ENCODE assay signal across 10 mouse cellular contexts in genomic region chr11:120029431-120030144, GRCm38 (mm10). TPM values are rescaled to one million over a fixed set of nuclear protein-coding genes. Genes with fewer than 3 reads are reported as not detected.
DNase-seq lines count a peak whose midpoint lies in the region; ATAC-seq and TF ChIP-seq lines count a peak whose summit lies in the region.
"Had no signal": no experiment of that assay in that cellular context is flagged by ENCODE, and none has a peak within 500 bp of the region (broad histone marks: within the 10 kb centered on the region; RNA-seq: fewer than 3 reads in every experiment).

No protein-coding gene starts in this region.

- WGBS in heart, embryonic 10.5 days = 53% methylated on average over 9 of the region's 9 CpGs
- 51% methylated on average over 9 of the region's 9 CpGs for WGBS in heart, embryonic 12.5 days
- WGBS in midbrain, embryonic 12.5 days = 43% methylated on average over 9 of the region's 9 CpGs
- 42% methylated on average over 9 of the region's 9 CpGs for WGBS in midbrain, postnatal 0 days
- WGBS in kidney, embryonic 16.5 days = 49% methylated on average over 9 of the region's 9 CpGs

- no peak overlapping the region for H3K4me3 ChIP-seq in heart, embryonic 10.5 days
- no peak overlapping the region for H3K4me3 ChIP-seq in heart, embryonic 12.5 days
- no peak overlapping the region for H3K4me3 ChIP-seq in midbrain, embryonic 12.5 days
- no peak overlapping the region for H3K4me3 ChIP-seq in midbrain, postnatal 0 days (ENCODE audit: low read depth, low read length)
- no peak overlapping the region for H3K4me3 ChIP-seq in kidney, embryonic 16.5 days (ENCODE audit: low read length)
- H3K4me3 ChIP-seq: heart, embryonic 15.5 days; liver, embryonic 13.5 days had no signal

- no peak for TF ChIP-seq CTCF in midbrain, postnatal 0 days (IDR thresholded peaks at IDR 0.05)

- 0 out of 2 replicates have a peak, but pooled peaks cover 10% of the 10 kb centered on the region for H3K27me3 ChIP-seq in heart, embryonic 10.5 days (ENCODE audit: insufficient read depth, poor library complexity, severe bottlenecking)
- peaks cover 5% of the 10 kb centered on the region; the same call in 1 of the 2 replicates for H3K27me3 ChIP-seq in heart, embryonic 12.5 days (replicated peaks)
- H3K27me3 ChIP-seq in midbrain, embryonic 12.5 days = no peaks in the 10 kb centered on the region
- no peaks in the 10 kb centered on the region for H3K27me3 ChIP-seq in midbrain, postnatal 0 days (ENCODE audit: insufficient read depth, low read length)
- H3K27me3 ChIP-seq in kidney, embryonic 16.5 days (ENCODE audit: insufficient read depth, low read length) = no peaks in the 10 kb centered on the region
- H3K27me3 ChIP-seq: heart, embryonic 15.5 days; liver, embryonic 13.5 days had no signal

- no peak overlapping the region for H3K9ac ChIP-seq in heart, embryonic 12.5 days
- H3K9ac ChIP-seq in midbrain, embryonic 12.5 days (replicated peaks) = no peak overlapping the region
- no peak overlapping the region for H3K9ac ChIP-seq in midbrain, postnatal 0 days (replicated peaks; ENCODE audit: low read length, poor library complexity, severe bottlenecking)
- no peak overlapping the region for H3K9ac ChIP-seq in kidney, embryonic 16.5 days (replicated peaks; ENCODE audit: low read length)
- H3K9ac ChIP-seq: heart, embryonic 15.5 days; liver, embryonic 13.5 days had no signal

- DNase-seq in heart, embryonic 10.5 days (ENCODE audit: low spot score) = no peak
- DNase-seq in midbrain, postnatal 0 days (ENCODE audit: low spot score) = no peak
- no peak for DNase-seq in frontal cortex, postnatal 36 days (ENCODE audit: low spot score in 2 of 2)
- no peak for DNase-seq in ovary, postnatal 36 days (ENCODE audit: low spot score)
- DNase-seq: liver, embryonic 13.5 days had no signal

- ATAC-seq in heart, embryonic 12.5 days (ENCODE audit: insufficient number of reproducible peaks, low FRiP score) = no peak
- no peak for ATAC-seq in midbrain, embryonic 12.5 days (ENCODE audit: low FRiP score, low read depth)
- no peak for ATAC-seq in midbrain, postnatal 0 days (ENCODE audit: low FRiP score)
- ATAC-seq in kidney, embryonic 16.5 days (ENCODE audit: low FRiP score, low TSS enrichment) = 0 out of 2 replicates have a peak, but pooled peaks have one; percentile 6
- no peak for ATAC-seq in activated CD4-positive, CD25-positive, alpha-beta regulatory T cell, adult 4 months

- H3K36me3 ChIP-seq in heart, embryonic 10.5 days = no peaks in the 10 kb centered on the region
- H3K36me3 ChIP-seq in heart, embryonic 12.5 days = no peaks in the 10 kb centered on the region
- no peaks in the 10 kb centered on the region for H3K36me3 ChIP-seq in midbrain, embryonic 12.5 days
- no peaks in the 10 kb centered on the region for H3K36me3 ChIP-seq in midbrain, postnatal 0 days (ENCODE audit: insufficient read depth, low read length)
- no peaks in the 10 kb centered on the region for H3K36me3 ChIP-seq in kidney, embryonic 16.5 days (ENCODE audit: insufficient read depth, low read length)
- H3K36me3 ChIP-seq: heart, embryonic 15.5 days; liver, embryonic 13.5 days had no signal

- H3K4me2 ChIP-seq in heart, embryonic 12.5 days = no peak overlapping the region
- H3K4me2 ChIP-seq in midbrain, embryonic 12.5 days (replicated peaks) = no peak overlapping the region
- H3K4me2 ChIP-seq in midbrain, postnatal 0 days (ENCODE audit: low read depth, low read length, poor library complexity, severe bottlenecking) = no peak overlapping the region
- no peak overlapping the region for H3K4me2 ChIP-seq in kidney, embryonic 16.5 days (replicated peaks; ENCODE audit: low read depth, low read length)
- H3K4me2 ChIP-seq: heart, embryonic 15.5 days; liver, embryonic 13.5 days had no signal

- H3K9me3 ChIP-seq in heart, embryonic 10.5 days = no peaks in the 10 kb centered on the region
- no peaks in the 10 kb centered on the region for H3K9me3 ChIP-seq in heart, embryonic 12.5 days (replicated peaks)
- no peaks in the 10 kb centered on the region for H3K9me3 ChIP-seq in midbrain, embryonic 12.5 days
- H3K9me3 ChIP-seq in midbrain, postnatal 0 days (ENCODE audit: low read length) = no peaks in the 10 kb centered on the region
- no peaks in the 10 kb centered on the region for H3K9me3 ChIP-seq in kidney, embryonic 16.5 days (ENCODE audit: low read length)
- H3K9me3 ChIP-seq: heart, embryonic 15.5 days; liver, embryonic 13.5 days had no signal

- peak overlapping the region; percentile 3; the same call in 1 of the 2 replicates for H3K27ac ChIP-seq in heart, embryonic 10.5 days
- H3K27ac ChIP-seq in heart, embryonic 12.5 days (ENCODE audit: poor library complexity, severe bottlenecking) = no peak overlapping the region
- 0 out of 2 replicates have a peak overlapping the region, but pooled peaks have one; percentile 20 for H3K27ac ChIP-seq in midbrain, embryonic 12.5 days (replicated peaks)
- H3K27ac ChIP-seq in midbrain, postnatal 0 days (ENCODE audit: low read depth, low read length) = no peak overlapping the region
- H3K27ac ChIP-seq in kidney, embryonic 16.5 days (ENCODE audit: low read length) = no peak overlapping the region
- H3K27ac ChIP-seq: heart, embryonic 15.5 days had no signal

- peaks cover 26% of the 10 kb centered on the region for H3K4me1 ChIP-seq in heart, embryonic 10.5 days
- 0 out of 2 replicates have a peak, but pooled peaks cover 3% of the 10 kb centered on the region for H3K4me1 ChIP-seq in heart, embryonic 12.5 days (replicated peaks)
- H3K4me1 ChIP-seq in midbrain, embryonic 12.5 days = 0 out of 2 replicates have a peak, but pooled peaks cover 5% of the 10 kb centered on the region
- H3K4me1 ChIP-seq in midbrain, postnatal 0 days (ENCODE audit: insufficient read depth, low read length) = no peaks in the 10 kb centered on the region
- 0 out of 2 replicates have a peak, but pooled peaks cover 8% of the 10 kb centered on the region for H3K4me1 ChIP-seq in kidney, embryonic 16.5 days (ENCODE audit: insufficient read depth, low read length)

RNA-seq across cellular contexts. Expression of gene Aatk, which starts 17.4 kb away (rescaled TPM):
- 0.51 and 0.58 TPM in 2 replicates for polyA plus RNA-seq in heart, embryonic 10.5 days (2016; fragmentation: Nextera tagmentation; extraction: Ambion mirVana)
- polyA plus RNA-seq in heart, embryonic 12.5 days (2016; fragmentation: Nextera tagmentation; extraction: Ambion mirVana) = 0.63 and 0.92 TPM in 2 replicates
- 7.7 and 8.8 TPM in 2 replicates for polyA plus RNA-seq in midbrain, embryonic 12.5 days (2016; fragmentation: Nextera tagmentation; extraction: Ambion mirVana)
- total RNA-seq in midbrain, postnatal 0 days (2014; rRNA removed) = 170 and 178 TPM in 2 replicates
- polyA plus RNA-seq in midbrain, postnatal 0 days (2015; fragmentation: Nextera tagmentation; extraction: Ambion mirVana) = 44.9 and 46.9 TPM in 2 replicates
- 1.7 and 2.0 TPM in 2 replicates for polyA plus RNA-seq in kidney, embryonic 16.5 days (2015; fragmentation: Nextera tagmentation; extraction: Ambion mirVana)
- polyA plus RNA-seq in activated CD4-positive, CD25-positive, alpha-beta regulatory T cell, adult 4 months (2017; shearing (Covaris generic)) = not detected

RNA-seq across cellular contexts. Expression of gene Cep131, which starts 57.0 kb away (rescaled TPM):
- polyA plus RNA-seq in heart, embryonic 10.5 days (2016; fragmentation: Nextera tagmentation; extraction: Ambion mirVana) = 21.1 and 29.0 TPM in 2 replicates
- polyA plus RNA-seq in heart, embryonic 12.5 days (2016; fragmentation: Nextera tagmentation; extraction: Ambion mirVana) = 18.7 and 19.2 TPM in 2 replicates
- polyA plus RNA-seq in midbrain, embryonic 12.5 days (2016; fragmentation: Nextera tagmentation; extraction: Ambion mirVana) = 52.6 and 54.4 TPM in 2 replicates
- total RNA-seq in midbrain, postnatal 0 days (2014; rRNA removed) = 17.7 and 19.0 TPM in 2 replicates
- 25.4 and 27.7 TPM in 2 replicates for polyA plus RNA-seq in midbrain, postnatal 0 days (2015; fragmentation: Nextera tagmentation; extraction: Ambion mirVana)
- 26.6 and 27.9 TPM in 2 replicates for polyA plus RNA-seq in kidney, embryonic 16.5 days (2015; fragmentation: Nextera tagmentation; extraction: Ambion mirVana)
- 1 to 10 TPM; 1.2 to 1.5 TPM for polyA plus RNA-seq in activated CD4-positive, CD25-positive, alpha-beta regulatory T cell, adult 4 months (2017; shearing (Covaris generic))

Comparison
In these comparisons a context has a peak if more than half of its experiments do, and no peak if none do; other contexts are left out.
1. H3K27ac ChIP-seq: peak in heart, embryonic 10.5 days (single experiment) and midbrain, embryonic 12.5 days (single experiment); none in heart, embryonic 12.5 days (single experiment), midbrain, postnatal 0 days (single experiment) and kidney, embryonic 16.5 days (single experiment).